ENCODE assay signal across 19 mouse cellular contexts in genomic region chr12:77303367-77303766, GRCm38 (mm10).
"Had no signal": no experiment of that assay in that cellular context is flagged by ENCODE, and none has a peak within 500 bp of the region (broad histone marks: within the 10 kb centered on the region; RNA-seq: fewer than 3 reads in every experiment).

No protein-coding gene starts in this region.

- H3K9ac ChIP-seq: liver, postnatal 0 days; lung, embryonic 15.5 days; midbrain, embryonic 13.5 days; midbrain, embryonic 15.5 days; neural tube, embryonic 12.5 days had no signal

- H3K4me1 ChIP-seq: lung, embryonic 15.5 days; midbrain, embryonic 13.5 days; neural tube, embryonic 12.5 days had no signal

- H3K4me3 ChIP-seq: lung, embryonic 15.5 days; megakaryocyte, embryonic 14.5 days; midbrain, embryonic 13.5 days; midbrain, embryonic 15.5 days; neural tube, embryonic 12.5 days had no signal

- H3K4me2 ChIP-seq: lung, embryonic 15.5 days; midbrain, embryonic 11.5 days; midbrain, embryonic 13.5 days; midbrain, embryonic 15.5 days; neural tube, embryonic 12.5 days had no signal

- DNase-seq: liver, postnatal 0 days; lung, postnatal 14 days; lung, postnatal 36 days; retina, postnatal 1 day; right cerebral cortex, adult 18-20 months; right cerebral cortex, postnatal 25 days; right cerebral cortex, postnatal 4 days; spleen, adult 18-20 months; thymus, adult 18-20 months; thymus, postnatal 14 days; thymus, postnatal 36 days had no signal

- ATAC-seq: liver, postnatal 0 days; lung, postnatal 0 days; midbrain, embryonic 13.5 days; midbrain, embryonic 15.5 days had no signal

- H3K36me3 ChIP-seq: lung, embryonic 15.5 days; midbrain, embryonic 13.5 days; midbrain, embryonic 15.5 days; neural tube, embryonic 12.5 days had no signal

- H3K27ac ChIP-seq: lung, embryonic 15.5 days; macrophage; midbrain, embryonic 13.5 days; midbrain, embryonic 15.5 days; neural tube, embryonic 12.5 days had no signal

- H3K9me3 ChIP-seq: lung, embryonic 15.5 days; megakaryocyte, embryonic 14.5 days; midbrain, embryonic 13.5 days; midbrain, embryonic 15.5 days; neural tube, embryonic 12.5 days had no signal

- H3K27me3 ChIP-seq: lung, embryonic 15.5 days; megakaryocyte, embryonic 14.5 days; midbrain, embryonic 13.5 days; midbrain, embryonic 15.5 days; neural tube, embryonic 12.5 days had no signal
